Mouse (Mus musculus): Measurements from ENCODE around the gene Col9a2. TPM values are rescaled to one million over a fixed set of nuclear protein-coding genes. Genes with fewer than 3 reads are reported as not detected.

Col9a2 gene
- polyA plus RNA-seq, 1 experiment from 2014 or later: 6.0 TPM

GRCm38 (mm10) chr4:121018250-121018649 lies 20.9 kb upstream of the Col9a2 start:
- Histone ChIP-seq H3K36me3 (ENCODE audit: control insufficient read depth, insufficient read depth) (no peaks in the 10 kb centered on the region), H3K9me3 (replicated peaks; ENCODE audit: control insufficient read depth, low read length) (no peaks in the 10 kb centered on the region), H3K27me3 (ENCODE audit: control insufficient read depth, insufficient read depth, low read length) (no peaks in the 10 kb centered on the region), H3K4me2 (ENCODE audit: low read depth, low read length) (no peak overlapping the region), H3K9ac (ENCODE audit: low read length) (no peak overlapping the region), H3K4me1 (ENCODE audit: control insufficient read depth, insufficient read depth, low read length) (peaks cover 28% of the 10 kb centered on the region), H3K4me3 (ENCODE audit: low read length) (no peak overlapping the region), H3K27ac (ENCODE audit: low read length) (no peak overlapping the region)
- WGBS: 78% methylated on average over 3 of the region's 3 CpGs
- ATAC-seq (replicated peaks; ENCODE audit: extremely low read depth, insufficient read depth, low FRiP score): no peak

- ATAC-seq (replicated peaks; ENCODE audit: extremely low read depth, insufficient read depth, low FRiP score): no peak
Observed at GRCm38 (mm10) chr4:121020040-121020790, 19.0 kb upstream of the Col9a2 start.

GRCm38 (mm10) chr4:121021911-121022310 lies 17.3 kb upstream of the Col9a2 start:
- peaks cover 19% of the 10 kb centered on the region for H3K4me1 ChIP-seq (ENCODE audit: control insufficient read depth, insufficient read depth, low read length)
- no peak overlapping the region for H3K27ac ChIP-seq (ENCODE audit: low read length)
- no peaks in the 10 kb centered on the region for H3K36me3 ChIP-seq (ENCODE audit: control insufficient read depth, insufficient read depth)
- H3K27me3 ChIP-seq (ENCODE audit: control insufficient read depth, insufficient read depth, low read length): no peaks in the 10 kb centered on the region
- no peak for ATAC-seq (replicated peaks; ENCODE audit: extremely low read depth, insufficient read depth, low FRiP score)
- H3K9me3 ChIP-seq (replicated peaks; ENCODE audit: control insufficient read depth, low read length): no peaks in the 10 kb centered on the region
- no peak overlapping the region for H3K9ac ChIP-seq (ENCODE audit: low read length)
- no peak overlapping the region for H3K4me3 ChIP-seq (ENCODE audit: low read length)
- H3K4me2 ChIP-seq (ENCODE audit: low read depth, low read length): no peak overlapping the region

More at GRCm38 (mm10) chr4:121020040-121020790, 19.0 kb upstream of the Col9a2 start:
- Histone ChIP-seq H3K4me3 (ENCODE audit: low read length) (no peak overlapping the region), H3K27ac (ENCODE audit: low read length) (no peak overlapping the region), H3K36me3 (ENCODE audit: control insufficient read depth, insufficient read depth) (no peaks in the 10 kb centered on the region), H3K9ac (ENCODE audit: low read length) (no peak overlapping the region), H3K4me1 (ENCODE audit: control insufficient read depth, insufficient read depth, low read length) (peaks cover 24% of the 10 kb centered on the region), H3K4me2 (ENCODE audit: low read depth, low read length) (no peak overlapping the region), H3K27me3 (ENCODE audit: control insufficient read depth, insufficient read depth, low read length) (no peaks in the 10 kb centered on the region), H3K9me3 (replicated peaks; ENCODE audit: control insufficient read depth, low read length) (no peaks in the 10 kb centered on the region)
- 61% methylated on average over 10 of the region's 10 CpGs for WGBS

- no peak for ATAC-seq (replicated peaks; ENCODE audit: extremely low read depth, insufficient read depth, low FRiP score)
- WGBS: 75% methylated on average over 7 of the region's 7 CpGs
- Histone ChIP-seq H3K4me2 (ENCODE audit: low read depth, low read length) (no peak overlapping the region), H3K27me3 (ENCODE audit: control insufficient read depth, insufficient read depth, low read length) (no peaks in the 10 kb centered on the region), H3K9me3 (replicated peaks; ENCODE audit: control insufficient read depth, low read length) (no peaks in the 10 kb centered on the region), H3K9ac (ENCODE audit: low read length) (no peak overlapping the region), H3K36me3 (ENCODE audit: control insufficient read depth, insufficient read depth) (no peaks in the 10 kb centered on the region), H3K4me1 (ENCODE audit: control insufficient read depth, insufficient read depth, low read length) (peaks cover 16% of the 10 kb centered on the region), H3K27ac (ENCODE audit: low read length) (no peak overlapping the region), H3K4me3 (ENCODE audit: low read length) (no peak overlapping the region)
Observed at GRCm38 (mm10) chr4:121023464-121023863, 15.7 kb upstream of the Col9a2 start.

GRCm38 (mm10) chr4:121023941-121024340 lies 15.2 kb upstream of the Col9a2 start:
- H3K9ac ChIP-seq (ENCODE audit: low read length): no peak overlapping the region
- H3K4me2 ChIP-seq (ENCODE audit: low read depth, low read length): no peak overlapping the region
- no peaks in the 10 kb centered on the region for H3K9me3 ChIP-seq (replicated peaks; ENCODE audit: control insufficient read depth, low read length)
- WGBS: 81% methylated on average over 2 of the region's 2 CpGs
- H3K36me3 ChIP-seq (ENCODE audit: control insufficient read depth, insufficient read depth): no peaks in the 10 kb centered on the region
- H3K4me3 ChIP-seq (ENCODE audit: low read length): no peak overlapping the region
- H3K4me1 ChIP-seq (ENCODE audit: control insufficient read depth, insufficient read depth, low read length): peaks cover 16% of the 10 kb centered on the region
- H3K27ac ChIP-seq (ENCODE audit: low read length): no peak overlapping the region
- ATAC-seq (replicated peaks; ENCODE audit: extremely low read depth, insufficient read depth, low FRiP score): no peak
- H3K27me3 ChIP-seq (ENCODE audit: control insufficient read depth, insufficient read depth, low read length): no peaks in the 10 kb centered on the region

- Histone ChIP-seq H3K4me1 (ENCODE audit: control insufficient read depth, insufficient read depth, low read length) (peaks cover 4% of the 10 kb centered on the region), H3K27me3 (ENCODE audit: control insufficient read depth, insufficient read depth, low read length) (no peaks in the 10 kb centered on the region), H3K4me3 (ENCODE audit: low read length) (no peak overlapping the region), H3K9ac (ENCODE audit: low read length) (no peak overlapping the region), H3K9me3 (replicated peaks; ENCODE audit: control insufficient read depth, low read length) (no peaks in the 10 kb centered on the region), H3K4me2 (ENCODE audit: low read depth, low read length) (no peak overlapping the region), H3K36me3 (ENCODE audit: control insufficient read depth, insufficient read depth) (no peaks in the 10 kb centered on the region), H3K27ac (ENCODE audit: low read length) (no peak overlapping the region)
- ATAC-seq (replicated peaks; ENCODE audit: extremely low read depth, insufficient read depth, low FRiP score): no peak
- 51% methylated on average over 2 of the region's 2 CpGs for WGBS
Observed at GRCm38 (mm10) chr4:121025681-121026080, 13.5 kb upstream of the Col9a2 start.

GRCm38 (mm10) chr4:121028146-121028545 lies 11.0 kb upstream of the Col9a2 start:
- no peak overlapping the region for H3K27ac ChIP-seq (ENCODE audit: low read length)
- no peak for ATAC-seq (replicated peaks; ENCODE audit: extremely low read depth, insufficient read depth, low FRiP score)
- no peak overlapping the region for H3K4me3 ChIP-seq (ENCODE audit: low read length)
- no peaks in the 10 kb centered on the region for H3K4me1 ChIP-seq (ENCODE audit: control insufficient read depth, insufficient read depth, low read length)
- WGBS: 55% methylated on average over 1 of the region's 1 CpGs
- no peaks in the 10 kb centered on the region for H3K27me3 ChIP-seq (ENCODE audit: control insufficient read depth, insufficient read depth, low read length)
- no peaks in the 10 kb centered on the region for H3K36me3 ChIP-seq (ENCODE audit: control insufficient read depth, insufficient read depth)
- H3K9me3 ChIP-seq (replicated peaks; ENCODE audit: control insufficient read depth, low read length): no peaks in the 10 kb centered on the region
- H3K4me2 ChIP-seq (ENCODE audit: low read depth, low read length): no peak overlapping the region
- no peak overlapping the region for H3K9ac ChIP-seq (ENCODE audit: low read length)

GRCm38 (mm10) chr4:121028659-121029392 lies 10.4 kb upstream of the Col9a2 start:
- no peaks in the 10 kb centered on the region for H3K27me3 ChIP-seq (ENCODE audit: control insufficient read depth, insufficient read depth, low read length)
- no peak for ATAC-seq (replicated peaks; ENCODE audit: extremely low read depth, insufficient read depth, low FRiP score)
- 30% methylated on average over 14 of the region's 14 CpGs for WGBS
- no peak overlapping the region for H3K9ac ChIP-seq (ENCODE audit: low read length)
- H3K4me1 ChIP-seq (ENCODE audit: control insufficient read depth, insufficient read depth, low read length): no peaks in the 10 kb centered on the region
- no peak overlapping the region for H3K4me3 ChIP-seq (ENCODE audit: low read length)
- H3K9me3 ChIP-seq (replicated peaks; ENCODE audit: control insufficient read depth, low read length): no peaks in the 10 kb centered on the region
- no peaks in the 10 kb centered on the region for H3K36me3 ChIP-seq (ENCODE audit: control insufficient read depth, insufficient read depth)
- no peak overlapping the region for H3K27ac ChIP-seq (ENCODE audit: low read length)
- no peak overlapping the region for H3K4me2 ChIP-seq (ENCODE audit: low read depth, low read length)

- no peak overlapping the region for H3K4me3 ChIP-seq (ENCODE audit: low read length)
- no peaks in the 10 kb centered on the region for H3K9me3 ChIP-seq (replicated peaks; ENCODE audit: control insufficient read depth, low read length)
- no peak for ATAC-seq (replicated peaks; ENCODE audit: extremely low read depth, insufficient read depth, low FRiP score)
- WGBS: 71% methylated on average over 3 of the region's 3 CpGs
- H3K4me2 ChIP-seq (ENCODE audit: low read depth, low read length): no peak overlapping the region
- H3K27me3 ChIP-seq (ENCODE audit: control insufficient read depth, insufficient read depth, low read length): no peaks in the 10 kb centered on the region
- no peak overlapping the region for H3K9ac ChIP-seq (ENCODE audit: low read length)
- no peaks in the 10 kb centered on the region for H3K4me1 ChIP-seq (ENCODE audit: control insufficient read depth, insufficient read depth, low read length)
- H3K36me3 ChIP-seq (ENCODE audit: control insufficient read depth, insufficient read depth): no peaks in the 10 kb centered on the region
- no peak overlapping the region for H3K27ac ChIP-seq (ENCODE audit: low read length)
Observed at GRCm38 (mm10) chr4:121029632-121030031, 9.6 kb upstream of the Col9a2 start.

All from heart, embryonic 16.5 days (tissue).